Mouse (Mus musculus) megakaryocyte progenitor cell, adult 5-6 weeks (primary cell): Measurements from ENCODE around the gene Ascc1. TPM values are rescaled to one million over a fixed set of nuclear protein-coding genes. Genes with fewer than 3 reads are reported as not detected.
"Not testable (repeated sequence)": the region's sequence is repeated elsewhere in the genome, so short reads cannot be mapped to it uniquely, and the experiment has no call there.

Experiments
- ATAC-seq: replicated peaks from 2 replicates; pipeline ENCODE4 v1.8.0; 2016; ENCODE audit warnings: mild to moderate bottlenecking, moderate TSS enrichment, inconsistent platforms; ENCODE audit not compliant: poor library complexity
- total RNA-seq, 2 experiments: library from RNA; stranded (forward) in 1 of 2; stranded (reverse) in 1 of 2; fragments of 157-497, 149-512 nt in 1 of 2; fragments of 200-1000 nt in 1 of 2; gene quantifications; 2 replicates each; pipeline versions ENCODE4 v1.2.3 to v1.2.4; 2015 to 2017

Ascc1 gene
- total RNA-seq, 2 experiments from 2014 or later = 33.2 to 38.3 TPM

DNA sequence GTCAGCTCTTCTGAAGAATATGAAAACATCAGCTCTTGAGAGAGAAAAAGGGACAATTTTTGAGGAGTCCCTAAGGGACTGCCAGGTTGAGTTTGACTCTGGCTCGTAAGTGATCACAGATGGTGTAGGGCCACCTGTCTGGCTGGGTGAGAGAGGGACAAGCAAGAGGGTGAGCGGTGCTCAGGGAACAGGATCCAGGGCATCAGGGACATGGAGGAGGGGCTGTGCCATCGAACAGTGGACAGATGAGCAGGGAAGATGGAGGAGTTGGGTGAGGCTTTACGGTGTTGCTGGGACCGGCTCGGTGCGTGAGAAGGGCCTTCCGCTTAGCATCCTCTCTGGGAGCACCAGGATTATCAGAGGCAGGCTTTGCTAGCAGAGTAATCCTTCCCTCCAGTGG, 106.7 kb downstream of the Ascc1 start:
- ATAC-seq = no peak

DNA sequence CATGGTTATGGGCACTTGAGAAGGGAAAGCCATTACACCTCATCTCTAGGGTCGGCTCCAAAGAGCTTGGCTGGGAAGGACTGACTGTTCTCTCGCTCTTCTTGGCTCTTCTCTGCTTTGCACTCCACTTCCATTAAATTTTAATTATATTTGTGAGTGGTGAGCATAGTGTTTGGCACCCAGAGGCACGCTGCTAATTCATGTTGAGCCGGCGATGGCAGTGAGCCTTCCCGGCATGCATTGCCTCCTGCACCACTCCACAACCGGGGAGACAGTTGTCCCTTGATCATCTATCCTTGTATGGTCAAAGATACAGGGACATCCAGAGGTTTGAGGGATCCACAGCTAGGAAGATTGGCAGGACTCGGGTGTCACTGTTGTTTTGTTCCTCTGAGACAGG, 107.4 kb downstream of the Ascc1 start:
- ATAC-seq = no peak

DNA sequence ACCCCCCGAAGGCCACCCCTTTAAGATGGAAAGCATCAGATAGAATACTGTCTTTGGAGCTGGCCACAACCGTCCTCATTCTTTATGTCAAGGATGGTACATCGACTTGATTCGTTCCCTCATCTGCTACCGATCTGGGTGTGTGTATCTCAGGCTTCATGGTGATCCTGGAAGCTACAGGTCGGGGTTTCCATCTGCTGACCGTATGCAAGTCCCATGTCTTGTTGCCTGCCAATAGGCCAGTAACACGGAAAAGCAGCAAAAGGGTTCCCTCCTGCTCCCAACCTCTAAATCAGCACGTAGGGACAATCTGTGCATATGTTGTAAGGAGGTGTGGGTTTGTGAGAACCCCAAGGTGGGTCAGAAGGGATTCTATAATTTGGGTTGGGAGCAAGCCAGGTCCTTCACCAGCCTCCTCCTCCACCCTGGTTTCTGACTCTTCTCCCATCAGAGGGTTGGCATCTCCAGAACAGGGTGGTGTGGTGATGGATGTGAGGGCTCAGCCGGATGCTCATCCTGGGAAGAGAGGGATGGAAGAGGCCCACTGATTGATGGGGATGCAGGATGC, 108.4 kb downstream of the Ascc1 start:
- no peak for ATAC-seq

DNA sequence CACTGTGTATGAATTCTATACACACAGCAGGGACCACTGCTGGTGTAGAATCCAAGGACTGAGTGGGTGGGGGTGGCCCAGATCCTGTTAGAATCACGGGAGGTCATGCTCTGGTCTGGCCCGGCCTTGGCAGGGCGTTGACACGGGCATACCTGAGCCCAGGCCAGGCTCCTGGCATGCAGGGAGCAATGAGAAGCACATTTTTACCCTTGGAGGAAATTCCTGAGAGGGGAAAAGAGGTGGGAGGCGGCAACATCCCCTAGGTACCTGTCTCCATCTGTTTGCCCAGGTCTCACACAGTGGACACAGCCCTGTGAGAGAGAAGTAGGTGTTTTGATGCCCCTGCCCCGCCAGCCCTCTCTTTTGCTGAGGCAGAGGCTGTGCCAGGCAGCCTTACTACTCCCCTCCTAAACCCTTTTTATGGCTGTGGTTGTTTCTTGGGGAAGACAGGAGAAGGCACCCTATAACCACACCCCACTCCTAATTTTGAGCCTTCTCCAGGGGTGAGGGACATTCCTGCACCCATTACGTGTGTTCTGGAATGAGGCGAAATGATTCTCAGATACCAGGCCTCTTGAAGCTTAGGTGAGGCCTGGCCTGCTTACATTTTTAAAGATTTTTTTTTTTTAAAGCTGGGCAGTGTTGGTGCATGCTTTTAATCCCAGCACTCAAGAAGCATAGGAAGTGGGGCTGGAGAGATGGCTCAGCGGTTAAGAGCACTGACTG, 111.5 kb downstream of the Ascc1 start:
- no peak for ATAC-seq

DNA sequence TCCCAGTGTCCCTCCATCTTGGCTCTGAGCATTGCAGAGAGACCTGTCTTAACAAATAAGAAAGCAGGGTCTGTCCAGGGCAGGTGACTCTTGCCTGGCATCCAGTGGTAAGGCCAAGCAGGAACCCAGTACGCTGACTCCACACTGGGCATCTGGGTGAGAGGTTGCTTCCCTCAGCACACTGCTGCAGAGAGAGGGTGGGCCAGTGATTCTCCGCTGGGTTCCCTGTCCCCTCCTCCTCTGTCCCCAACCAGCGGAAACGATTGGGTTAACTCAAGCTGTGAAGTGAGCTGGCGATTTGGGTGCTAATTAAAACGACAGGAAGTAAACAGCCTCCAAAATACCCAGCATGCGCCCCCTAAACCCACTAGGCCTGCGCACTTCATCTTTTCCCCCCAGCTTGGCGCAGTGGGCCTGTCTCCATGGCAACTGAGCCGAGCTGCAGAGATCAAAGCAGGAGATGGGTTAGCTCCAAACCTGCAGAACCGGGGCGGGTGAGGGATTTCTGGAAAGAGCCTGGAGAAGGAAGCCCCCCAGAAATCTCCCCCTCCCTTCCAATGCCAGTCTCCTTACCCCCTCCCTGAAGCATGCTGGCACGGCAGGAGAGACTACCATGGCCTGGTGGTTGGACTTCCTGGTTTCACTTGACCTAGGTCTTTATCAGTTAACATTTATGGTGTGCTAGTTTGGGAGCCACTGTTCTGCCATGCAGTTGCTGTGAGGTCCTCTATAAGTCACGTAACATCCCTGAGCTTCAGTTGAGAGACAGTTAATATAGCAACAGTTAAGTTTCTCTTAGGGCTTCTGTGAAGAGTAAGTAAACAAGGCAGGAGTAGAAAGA, 113.0 kb downstream of the Ascc1 start:
- peak; percentile 47 for ATAC-seq

DNA sequence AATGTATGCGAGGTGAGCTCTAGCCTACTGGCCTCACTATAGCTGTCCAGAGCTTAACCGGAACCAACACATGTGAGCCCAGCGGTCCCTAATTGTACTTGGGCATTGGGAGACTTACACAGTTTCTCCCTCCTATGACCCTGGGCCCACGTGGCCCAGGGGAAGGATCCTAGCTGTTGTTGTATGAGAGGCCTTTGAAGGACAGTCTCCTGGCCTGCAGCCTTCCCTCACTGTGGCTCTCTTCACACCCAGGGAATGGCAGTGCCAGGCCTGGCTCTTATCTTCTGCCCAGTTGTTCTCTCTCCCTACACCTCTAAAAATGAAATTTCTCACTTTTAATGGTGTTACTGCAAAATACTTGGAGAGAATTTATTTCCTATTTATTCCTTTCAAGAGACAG, 114.4 kb downstream of the Ascc1 start:
- no peak for ATAC-seq

DNA sequence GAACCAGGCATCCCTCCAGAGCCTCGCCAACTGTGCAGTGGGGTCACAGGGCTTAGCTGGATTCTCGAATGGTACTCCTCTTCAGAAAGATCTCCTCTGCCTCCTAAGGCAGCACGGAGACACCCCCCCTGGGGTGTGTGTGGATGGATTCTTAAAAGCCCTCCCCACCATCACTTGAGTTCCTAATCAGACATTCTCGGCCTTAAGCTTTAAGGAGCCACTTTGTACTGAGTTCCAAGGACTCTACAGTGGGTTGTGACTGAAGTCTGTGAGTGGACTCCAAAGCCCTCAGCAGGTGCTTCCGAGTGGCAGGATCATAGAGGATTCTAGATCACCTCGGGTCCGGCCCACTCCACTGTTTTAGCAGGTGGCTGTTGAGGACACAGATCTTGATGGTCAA, 115.9 kb downstream of the Ascc1 start:
- no peak for ATAC-seq

DNA sequence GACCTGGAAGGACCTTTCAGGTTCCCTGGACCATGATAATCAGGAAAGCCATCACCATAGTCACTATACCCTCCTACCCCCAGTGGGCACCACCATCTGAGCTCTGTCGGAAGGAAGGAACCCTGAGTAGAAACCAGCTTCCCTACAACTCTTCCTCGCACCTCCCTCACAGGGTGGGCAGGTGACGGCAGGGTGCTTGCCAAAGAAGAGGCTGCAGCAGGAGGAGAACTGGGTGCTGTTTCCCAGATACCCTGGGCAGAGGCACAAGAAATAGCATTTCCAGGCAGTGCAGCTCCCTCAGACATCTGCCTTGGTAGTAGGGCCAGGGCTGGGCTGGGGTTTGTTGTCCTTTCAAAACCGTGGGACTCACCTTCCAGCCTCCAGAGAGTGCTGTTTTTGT, 118.0 kb downstream of the Ascc1 start:
- no peak for ATAC-seq

DNA sequence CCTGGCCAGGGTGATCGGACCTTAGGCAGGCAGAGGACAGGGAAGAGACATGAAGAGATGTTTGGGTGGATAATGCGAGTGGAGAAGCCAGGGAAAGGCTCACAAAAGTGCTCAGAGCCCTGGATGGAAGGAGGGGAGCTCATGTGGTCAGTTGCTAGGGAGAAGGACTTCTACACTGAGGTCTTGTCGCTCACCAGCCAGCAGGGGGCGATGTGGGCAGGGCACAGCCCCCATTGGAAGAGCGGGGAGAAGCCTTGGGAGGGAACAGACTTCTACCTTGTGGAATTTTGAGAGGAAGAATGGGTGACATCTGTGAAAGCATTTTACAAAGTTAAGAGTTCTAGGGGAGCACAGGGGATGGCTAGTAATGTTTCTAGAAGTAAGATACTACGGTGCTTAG, 121.5 kb downstream of the Ascc1 start:
- peak; percentile 65; the same call in 1 of the 2 replicates for ATAC-seq

DNA sequence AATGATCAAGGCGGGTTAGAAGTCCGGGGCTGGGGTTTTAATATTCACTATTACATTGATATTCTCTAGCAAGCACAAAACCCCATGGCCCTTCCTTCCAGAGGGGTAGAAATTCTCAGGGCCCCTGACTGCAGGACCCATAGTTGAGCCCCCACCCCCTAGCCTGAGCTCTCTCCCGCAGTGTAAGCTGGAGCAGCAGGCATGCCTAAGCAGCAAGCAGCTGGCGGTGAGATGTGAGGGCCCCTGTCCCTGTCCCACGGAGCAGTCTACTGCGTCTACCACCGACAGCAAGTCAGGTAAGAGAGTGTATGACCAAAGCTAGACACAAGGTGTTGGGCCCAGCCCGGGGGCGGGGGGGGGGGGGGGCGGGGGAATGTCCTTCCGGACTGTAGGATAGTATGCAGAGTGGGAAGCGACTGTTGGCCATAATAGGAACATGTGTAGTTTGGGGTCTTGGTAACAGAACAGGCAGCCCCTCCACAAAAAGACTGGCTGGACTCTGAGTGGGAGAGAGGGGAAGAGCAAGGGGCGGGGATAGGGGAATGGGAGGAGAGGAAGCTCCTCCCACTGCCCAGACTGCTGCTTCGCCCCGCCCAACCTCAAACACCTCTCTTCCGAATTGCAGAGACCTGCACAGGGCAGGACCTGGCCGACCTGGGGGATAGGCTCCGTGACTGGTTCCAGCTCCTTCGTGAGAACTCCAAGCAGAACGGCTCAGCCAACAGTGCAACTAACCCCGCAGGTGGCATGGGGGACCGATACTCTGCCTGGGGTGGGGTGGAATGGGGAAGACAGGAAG, 123.1 kb downstream of the Ascc1 start:
- peak; percentile 71 for ATAC-seq

DNA sequence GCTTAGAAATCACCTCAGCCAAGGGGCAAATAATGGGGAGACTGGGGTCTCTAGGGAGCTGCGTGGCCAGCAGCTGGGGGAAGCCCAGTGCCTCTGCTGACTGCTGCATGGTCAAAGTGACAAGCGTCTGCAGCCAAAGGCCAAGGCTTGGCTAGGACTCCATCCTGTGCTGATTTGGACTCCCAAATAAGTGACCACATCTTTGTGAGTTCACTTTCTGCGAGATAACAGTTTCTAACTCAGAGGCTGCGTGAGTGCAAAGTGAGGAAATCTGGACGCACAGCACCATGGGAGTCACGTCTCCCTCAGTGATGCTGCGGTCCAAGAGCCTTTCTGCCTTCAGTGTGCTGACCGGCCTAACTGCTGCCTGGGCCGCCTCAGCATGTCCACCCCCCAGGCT, 125.7 kb downstream of the Ascc1 start:
- no peak for ATAC-seq

DNA sequence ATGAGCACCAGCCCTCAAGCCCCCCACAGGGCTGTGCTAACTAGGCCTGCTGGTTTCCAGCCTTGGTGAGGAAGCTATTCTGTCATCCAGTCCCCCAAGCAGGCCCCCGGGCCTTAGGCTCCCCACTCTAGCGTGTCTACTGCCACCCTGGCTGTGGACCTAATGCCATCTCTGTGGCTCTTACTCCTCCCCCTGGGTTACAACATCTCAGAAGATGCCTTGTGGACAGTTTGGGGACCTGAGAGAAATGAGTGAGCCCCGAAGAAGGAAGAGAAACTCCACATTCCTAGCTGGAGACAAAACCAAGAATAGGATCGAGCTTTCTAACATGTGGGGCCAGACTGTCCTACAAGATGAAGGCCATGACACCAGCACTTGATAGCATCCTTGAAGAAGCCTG, 127.9 kb downstream of the Ascc1 start:
- peak; percentile 74 for ATAC-seq

DNA sequence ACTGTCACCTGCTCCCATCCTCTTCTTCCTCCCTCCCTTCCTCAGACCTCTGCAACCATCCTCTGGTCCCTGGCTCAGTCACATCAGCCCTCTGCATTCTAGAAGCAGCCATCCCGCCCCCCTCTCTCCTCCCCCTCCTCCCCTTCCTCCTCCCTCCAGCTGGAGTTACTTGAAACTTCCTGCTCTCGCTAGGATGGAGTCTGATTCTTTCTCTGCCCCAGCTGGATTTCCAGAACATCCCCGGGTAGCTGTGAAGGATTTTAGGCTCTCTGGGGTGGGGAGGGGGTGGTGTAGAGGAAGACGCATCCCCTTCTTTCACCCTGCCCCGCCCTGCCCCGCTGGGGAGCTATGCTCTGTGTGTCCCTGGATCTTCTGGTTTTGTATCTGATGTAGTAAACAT, 130.9 kb downstream of the Ascc1 start:
- no peak for ATAC-seq

DNA sequence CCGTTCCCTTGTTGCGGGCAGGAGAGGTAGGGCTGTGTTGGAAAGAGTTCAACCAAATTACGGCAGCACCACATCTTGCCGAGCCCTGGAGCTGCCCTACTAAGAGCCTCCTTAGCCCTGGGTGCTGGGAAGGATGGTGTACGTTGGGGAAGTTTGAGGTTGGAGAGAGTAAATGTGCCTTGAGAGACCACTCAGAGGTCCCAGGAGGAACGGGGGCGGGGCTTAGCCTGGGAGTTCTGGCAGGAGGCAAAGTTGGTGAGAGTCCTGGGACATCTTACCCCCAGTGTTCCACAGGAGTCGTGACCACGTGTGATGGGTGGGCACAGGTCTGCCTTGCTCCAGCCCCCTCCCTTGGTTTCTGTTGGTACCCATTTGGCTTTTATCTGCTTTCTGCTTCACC, 131.6 kb downstream of the Ascc1 start:
- ATAC-seq = no peak

DNA sequence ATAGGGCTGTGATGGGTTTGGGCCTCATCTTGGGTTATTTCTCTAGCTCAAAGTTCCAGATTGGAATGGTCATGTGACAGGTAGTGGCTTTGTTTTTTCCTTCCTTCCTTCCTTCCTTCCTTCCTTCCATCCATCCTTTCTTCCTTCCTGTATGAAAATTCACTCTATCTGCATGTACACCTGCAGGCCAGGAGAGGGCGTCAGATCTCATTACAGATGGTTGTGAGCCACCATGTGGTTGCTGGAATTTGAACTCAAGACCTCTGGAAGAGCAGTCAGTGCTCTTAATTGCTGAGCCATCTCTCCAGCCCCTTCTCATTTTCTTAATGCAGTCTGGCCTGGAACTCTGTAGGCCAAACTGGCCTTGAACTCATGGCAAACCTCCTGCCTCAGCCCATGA, 133.4 kb downstream of the Ascc1 start:
- not testable (repeated sequence) for ATAC-seq

DNA sequence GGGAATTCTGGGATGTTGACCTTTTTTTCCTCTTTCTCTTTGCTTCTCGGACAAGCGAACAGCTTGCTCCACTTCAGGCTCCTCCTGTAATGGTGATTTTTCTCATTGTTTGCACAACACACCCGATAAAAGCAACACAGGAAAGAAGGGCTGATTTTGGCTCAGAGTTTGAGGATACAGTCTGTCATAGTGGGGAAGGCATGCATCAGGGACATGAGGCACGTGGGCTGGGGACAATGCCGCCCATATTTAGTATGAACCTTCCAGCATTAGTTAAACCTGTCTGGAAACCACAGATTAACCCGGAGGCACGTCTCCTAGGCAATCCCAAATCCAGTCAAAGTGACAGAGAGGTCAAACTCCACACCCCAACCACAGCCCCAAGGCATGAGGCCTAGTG, 134.3 kb downstream of the Ascc1 start:
- no peak for ATAC-seq

DNA sequence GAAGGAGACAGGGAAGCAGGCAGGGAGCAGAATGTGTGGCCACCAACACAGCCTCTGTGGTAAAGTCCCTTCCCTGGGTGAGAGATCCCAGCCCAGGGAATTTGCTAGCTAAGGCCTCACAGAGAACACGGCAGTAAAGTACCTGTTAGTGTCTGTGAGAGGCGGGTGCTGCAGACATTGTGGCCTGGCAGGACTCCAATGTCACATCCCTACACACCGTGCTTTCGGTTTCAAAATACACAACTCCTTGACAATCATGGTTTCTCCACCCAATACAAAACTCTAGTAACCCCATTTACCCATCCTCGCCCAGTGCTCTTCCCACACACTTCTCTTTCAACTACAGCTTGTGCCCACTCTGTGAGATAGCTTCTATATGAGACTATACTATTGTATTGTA, 136.1 kb downstream of the Ascc1 start:
- ATAC-seq = no peak

DNA sequence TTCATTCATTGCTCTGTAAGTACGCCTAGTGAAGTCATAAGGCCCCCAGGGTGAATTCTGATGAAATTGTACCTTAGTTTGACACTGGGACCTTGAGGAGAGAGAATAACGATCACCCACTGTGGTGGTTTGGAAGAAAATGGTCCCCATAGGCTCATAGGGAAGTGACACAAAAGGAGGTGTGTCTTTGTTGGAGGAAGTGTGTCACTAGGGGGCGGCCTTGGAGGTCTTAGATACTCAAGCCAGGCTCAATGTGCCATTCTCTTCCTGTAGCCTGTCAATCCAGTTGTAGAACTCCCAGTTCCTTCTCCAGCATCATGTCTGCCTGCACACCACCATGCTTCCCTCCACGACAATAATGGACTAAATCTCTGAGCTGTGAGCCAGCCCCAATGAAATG, 138.1 kb downstream of the Ascc1 start:
- no peak for ATAC-seq

DNA sequence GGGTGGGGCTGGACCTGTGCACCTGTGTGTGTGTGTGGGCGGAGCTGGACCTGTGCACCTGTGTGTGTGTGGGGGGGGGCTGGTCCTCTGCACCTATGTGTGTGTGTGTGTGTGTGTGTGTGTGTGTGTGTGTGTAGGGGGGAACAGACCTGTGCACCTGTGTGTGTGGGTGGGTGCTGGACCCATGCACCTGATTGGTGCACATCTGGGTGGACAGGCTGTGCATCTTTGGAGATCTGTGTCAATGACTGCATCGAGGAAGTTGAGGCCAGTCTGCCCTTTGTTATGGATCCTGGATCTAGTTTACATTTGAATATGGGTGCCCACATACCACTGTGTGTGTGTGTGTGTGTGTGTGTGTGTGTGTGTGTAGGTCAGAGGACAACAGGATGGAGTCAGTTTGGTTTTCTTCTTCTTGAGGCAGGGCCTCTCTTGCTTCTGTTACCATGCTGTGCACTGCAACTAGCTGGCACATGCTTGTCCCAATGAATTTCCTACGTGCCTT, 139.1 kb downstream of the Ascc1 start:
- no peak for ATAC-seq

DNA sequence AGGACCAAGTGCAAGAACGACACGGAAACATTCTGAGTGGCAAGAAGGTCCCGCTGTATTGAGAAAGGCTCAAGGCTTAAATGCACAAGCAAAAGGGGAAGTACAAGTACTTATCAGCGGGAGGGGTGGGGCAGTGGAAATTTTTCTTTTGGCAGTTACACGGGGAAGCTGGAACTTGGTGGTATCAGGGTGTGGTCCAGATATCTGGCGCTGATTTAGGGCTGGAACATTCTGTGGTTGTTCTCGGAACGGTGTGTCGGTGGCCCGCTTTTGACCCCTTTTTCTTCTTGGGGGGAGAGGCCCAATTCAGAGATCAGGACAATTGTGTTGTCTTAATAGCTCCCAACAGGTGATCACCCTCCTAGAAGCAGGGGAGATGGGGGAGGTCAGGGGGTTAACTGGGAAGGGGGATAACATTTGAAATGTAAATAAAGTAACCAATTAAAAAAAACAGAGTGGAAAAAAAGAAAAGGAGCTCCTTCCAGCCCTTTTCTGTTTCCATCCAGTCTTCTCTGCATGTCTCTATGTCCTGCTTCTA, 145.0 kb downstream of the Ascc1 start:
- ATAC-seq = not testable (repeated sequence)

DNA sequence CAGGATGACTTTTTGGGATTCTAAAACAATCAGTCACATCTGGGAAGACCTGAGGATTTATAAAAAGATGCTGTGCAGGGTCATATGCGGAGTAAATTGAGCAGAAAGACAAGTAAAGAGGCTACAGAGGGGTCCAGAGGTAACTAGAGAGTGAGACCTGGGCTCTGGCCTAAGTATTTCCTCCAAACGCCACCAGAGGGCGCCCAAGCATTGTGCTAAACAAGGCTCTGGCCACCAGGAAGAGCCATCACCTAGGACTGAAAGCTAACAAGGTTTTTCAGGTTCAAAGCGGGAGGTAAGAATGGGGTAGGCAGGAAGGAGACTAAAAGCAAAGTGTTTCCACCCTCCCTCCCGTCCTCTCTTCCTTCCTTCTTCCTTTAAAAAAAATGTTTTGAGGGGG, 145.5 kb downstream of the Ascc1 start:
- peak; percentile 94 for ATAC-seq
